Mouse (Mus musculus) CD4-positive helper T cell, adult 2 months (primary cell): ENCODE data around the gene Scamp5.

ENCODE experiments used
- DNase-seq: peaks from one replicate; pipeline ENCODE4 v3.0.0-alpha.2; 2012; ENCODE audit warnings: low read depth, missing footprints, low spot score

Scamp5 gene

GRCm38 (mm10) chr9:57467896-57468549, at the start of gene Scamp5:
Scamp5 (minus strand) TSS chr9:57468060.
- peak; percentile 82 for DNase-seq

- peak; percentile 78 for DNase-seq
These were observed 49.3 kb upstream of the Scamp5 start for GRCm38 (mm10) chr9:57517113-57517512.

GRCm38 (mm10) chr9:57510577-57510976, 42.7 kb upstream of the Scamp5 start:
- no peak for DNase-seq

- DNase-seq, result no peak
These were observed 37.8 kb upstream of the Scamp5 start for GRCm38 (mm10) chr9:57505700-57506099.

- DNase-seq, result no peak
These were observed 37.0 kb upstream of the Scamp5 start for GRCm38 (mm10) chr9:57504891-57505290.

- DNase-seq, result peak; percentile 60
These were observed 36.5 kb upstream of the Scamp5 start for GRCm38 (mm10) chr9:57504381-57504700.

- DNase-seq, result no peak
These were observed 35.9 kb upstream of the Scamp5 start, which contains the start of gene Rpp25 for GRCm38 (mm10) chr9:57503622-57504380. Rpp25 (plus strand) TSS chr9:57504026.

GRCm38 (mm10) chr9:57502911-57503621, 35.2 kb upstream of the Scamp5 start:
- DNase-seq, result no peak

GRCm38 (mm10) chr9:57501861-57502260, 34.0 kb upstream of the Scamp5 start:
- DNase-seq, result no peak

- DNase-seq, result no peak
These were observed 33.6 kb upstream of the Scamp5 start for GRCm38 (mm10) chr9:57501452-57501851.

- no peak for DNase-seq
These were observed 30.7 kb upstream of the Scamp5 start for GRCm38 (mm10) chr9:57498536-57498935.

- DNase-seq, result no peak
These were observed 29.4 kb upstream of the Scamp5 start for GRCm38 (mm10) chr9:57497236-57497635.

- DNase-seq, result no peak
These were observed 27.1 kb upstream of the Scamp5 start for GRCm38 (mm10) chr9:57494970-57495369.

- DNase-seq, result no peak
These were observed 25.7 kb upstream of the Scamp5 start for GRCm38 (mm10) chr9:57493532-57493931.

GRCm38 (mm10) chr9:57487807-57488206, 19.9 kb upstream of the Scamp5 start:
- DNase-seq, result no peak

GRCm38 (mm10) chr9:57485774-57486173, 17.9 kb upstream of the Scamp5 start:
- DNase-seq, result peak; percentile 74

GRCm38 (mm10) chr9:57468914-57469313, 1.1 kb upstream of the Scamp5 start:
- DNase-seq, result no peak

GRCm38 (mm10) chr9:57467271-57467771, 539 bp downstream of the Scamp5 start:
- no peak for DNase-seq

GRCm38 (mm10) chr9:57466101-57466500, 1.8 kb downstream of the Scamp5 start:
- DNase-seq, result no peak

GRCm38 (mm10) chr9:57462866-57463265, 5.0 kb downstream of the Scamp5 start:
- DNase-seq, result no peak

GRCm38 (mm10) chr9:57459707-57460106, 8.2 kb downstream of the Scamp5 start:
- no peak for DNase-seq

- no peak for DNase-seq
These were observed 14.3 kb downstream of the Scamp5 start for GRCm38 (mm10) chr9:57453516-57453915.
